9 mouse cellular contexts compared by ENCODE assay signal in genomic region chr14:119124061-119124460, GRCm38 (mm10). TPM values are rescaled to one million over a fixed set of nuclear protein-coding genes. Genes with fewer than 3 reads are reported as not detected.
A peak's percentile ranks its signal among the peaks of the same experiment; 100 is the strongest.
DNase-seq lines count a peak whose midpoint lies in the region; ATAC-seq and TF ChIP-seq lines count a peak whose summit lies in the region.
"Had no signal": no experiment of that assay in that cellular context is flagged by ENCODE, and none has a peak within 500 bp of the region (broad histone marks: within the 10 kb centered on the region; RNA-seq: fewer than 3 reads in every experiment).

No protein-coding gene starts in this region.

- DNase-seq in heart, adult 2 months: no peak
- DNase-seq in heart, adult 18-20 months: no peak
- DNase-seq in liver, embryonic 11.5 days (ENCODE audit: low spot score): no peak
- DNase-seq in retina, embryonic 14.5 days (ENCODE audit: low spot score): peak; percentile 73
- DNase-seq in adipocyte (ENCODE audit: low spot score): no peak
- DNase-seq in frontal cortex, postnatal 14 days (ENCODE audit: low spot score in 2 of 2): no peak

- no peaks in the 10 kb centered on the region for H3K4me1 ChIP-seq in heart, adult 2 months (ENCODE audit: control insufficient read depth, insufficient read depth, low read length)
- 0 out of 2 replicates have a peak, but pooled peaks cover 2% of the 10 kb centered on the region for H3K4me1 ChIP-seq in heart, embryonic 15.5 days (replicated peaks)
- 0 out of 2 replicates have a peak, but pooled peaks cover 3% of the 10 kb centered on the region for H3K4me1 ChIP-seq in liver, embryonic 11.5 days (replicated peaks; ENCODE audit: control insufficient read depth, insufficient read depth, low read length)

- no peak for TF ChIP-seq POLR2A in heart, adult 2 months (IDR thresholded peaks at IDR 0.05; ENCODE audit: insufficient read depth, low read depth, low read length)

- no peak overlapping the region for H3K4me3 ChIP-seq in heart, adult 2 months
- peak overlapping the region; percentile 45 for H3K4me3 ChIP-seq in heart, embryonic 15.5 days
- peak overlapping the region; percentile 26; the same call in 1 of the 2 replicates for H3K4me3 ChIP-seq in liver, embryonic 11.5 days (ENCODE audit: low read depth, low read length)

- no peak for TF ChIP-seq EP300 in heart, adult 2 months (IDR thresholded peaks at IDR 0.05; ENCODE audit: insufficient read depth, low read depth, low read length)

- H3K27me3 ChIP-seq in heart, adult 2 months (ENCODE audit: control insufficient read depth, insufficient read depth, low read length): no peaks in the 10 kb centered on the region
- no peaks in the 10 kb centered on the region for H3K27me3 ChIP-seq in heart, embryonic 15.5 days
- no peaks in the 10 kb centered on the region for H3K27me3 ChIP-seq in liver, embryonic 11.5 days (replicated peaks; ENCODE audit: control insufficient read depth, insufficient read depth, low read length)

- intact Hi-C loops in heart, adult 2 months (cut with DNase I): no loop called here

- H3K4me2 ChIP-seq in heart, embryonic 15.5 days: peak overlapping the region; percentile 67
- peak overlapping the region; percentile 55 for H3K4me2 ChIP-seq in liver, embryonic 11.5 days

- peak; percentile 47; the same call in 1 of the 2 replicates for ATAC-seq in common myeloid progenitor, adult 5-6 weeks (replicated peaks; ENCODE audit: low read depth, poor library complexity, severe bottlenecking)
- no peak; the same call in 1 of the 2 replicates for ATAC-seq in heart, embryonic 15.5 days (replicated peaks; ENCODE audit: insufficient number of reproducible peaks, insufficient read depth, low FRiP score, low read depth)
- ATAC-seq in liver, embryonic 11.5 days (replicated peaks; ENCODE audit: low FRiP score): no peak; the same call in 1 of the 2 replicates

- no peaks in the 10 kb centered on the region for H3K79me2 ChIP-seq in heart, adult 2 months (replicated peaks; ENCODE audit: control insufficient read depth, insufficient read depth, low read length)

- no peak overlapping the region for H3K27ac ChIP-seq in heart, adult 2 months
- H3K27ac ChIP-seq in heart, embryonic 15.5 days: no peak overlapping the region
- H3K27ac ChIP-seq in liver, embryonic 11.5 days (ENCODE audit: low read depth, low read length): no peak overlapping the region

- TF ChIP-seq CTCF in heart, adult 2 months (IDR thresholded peaks at IDR 0.05): peak; percentile 39

- no peaks in the 10 kb centered on the region for H3K9me3 ChIP-seq in heart, embryonic 15.5 days (replicated peaks)
- no peaks in the 10 kb centered on the region for H3K9me3 ChIP-seq in liver, embryonic 11.5 days (ENCODE audit: control insufficient read depth, low read length)

- WGBS in heart, adult 2 months: 39% methylated on average over 3 of the region's 3 CpGs
- 32% methylated on average over 3 of the region's 3 CpGs for WGBS in heart, embryonic 15.5 days
- WGBS in liver, embryonic 11.5 days: 33% methylated on average over 3 of the region's 3 CpGs

- H3K36me3 ChIP-seq in heart, adult 2 months (ENCODE audit: control insufficient read depth, insufficient read depth, low read length): no peaks in the 10 kb centered on the region
- no peaks in the 10 kb centered on the region for H3K36me3 ChIP-seq in heart, embryonic 15.5 days
- no peaks in the 10 kb centered on the region for H3K36me3 ChIP-seq in liver, embryonic 11.5 days (ENCODE audit: control insufficient read depth, insufficient read depth, low read length)

- H3K9ac ChIP-seq in heart, adult 2 months (ENCODE audit: low read depth, low read length): no peak overlapping the region
- H3K9ac ChIP-seq in heart, embryonic 15.5 days: no peak overlapping the region
- no peak overlapping the region for H3K9ac ChIP-seq in liver, embryonic 11.5 days (ENCODE audit: low read depth, low read length)

RNA-seq across cellular contexts. Expression of gene Hs6st3, which starts 14.1 kb away (rescaled TPM):
- total RNA-seq in heart, adult 2 months (2021): not detected
- polyA plus RNA-seq in heart, adult 2 months (2012; rRNA removed): not detected in 2 replicates
- not detected for total RNA-seq in heart, adult 18-20 months (2021)
- not detected in 2 replicates for total RNA-seq in common myeloid progenitor, adult 5-6 weeks (2017)
- polyA plus RNA-seq in heart, embryonic 15.5 days (2015; fragmentation: Nextera tagmentation; extraction: Ambion mirVana): 0.08 and 0.18 TPM in 2 replicates
- polyA plus RNA-seq in liver, embryonic 11.5 days (2014; fragmentation: Nextera tagmentation; extraction: Ambion mirVana): 0.14 TPM in 1 of 2 replicates, not detected in the other
- polyA plus RNA-seq: small intestine, adult 2 months had no signal

RNA-seq across cellular contexts. Expression of gene Uggt2, which starts 24.8 kb away (rescaled TPM):
- 1 to 10 TPM; 5.6 to 5.7 TPM for total RNA-seq in heart, adult 2 months (2021)
- 4.1 and 8.3 TPM in 2 replicates for polyA plus RNA-seq in heart, adult 2 months (2012; rRNA removed)
- 1 to 10 TPM; 7.4 to 8.0 TPM for total RNA-seq in heart, adult 18-20 months (2021)
- 4.1 and 6.5 TPM in 2 replicates for total RNA-seq in common myeloid progenitor, adult 5-6 weeks (2017)
- 7.4 and 8.1 TPM in 2 replicates for polyA plus RNA-seq in heart, embryonic 15.5 days (2015; fragmentation: Nextera tagmentation; extraction: Ambion mirVana)
- polyA plus RNA-seq in liver, embryonic 11.5 days (2014; fragmentation: Nextera tagmentation; extraction: Ambion mirVana): 7.0 and 7.3 TPM in 2 replicates
